In the genomic region with DNA sequence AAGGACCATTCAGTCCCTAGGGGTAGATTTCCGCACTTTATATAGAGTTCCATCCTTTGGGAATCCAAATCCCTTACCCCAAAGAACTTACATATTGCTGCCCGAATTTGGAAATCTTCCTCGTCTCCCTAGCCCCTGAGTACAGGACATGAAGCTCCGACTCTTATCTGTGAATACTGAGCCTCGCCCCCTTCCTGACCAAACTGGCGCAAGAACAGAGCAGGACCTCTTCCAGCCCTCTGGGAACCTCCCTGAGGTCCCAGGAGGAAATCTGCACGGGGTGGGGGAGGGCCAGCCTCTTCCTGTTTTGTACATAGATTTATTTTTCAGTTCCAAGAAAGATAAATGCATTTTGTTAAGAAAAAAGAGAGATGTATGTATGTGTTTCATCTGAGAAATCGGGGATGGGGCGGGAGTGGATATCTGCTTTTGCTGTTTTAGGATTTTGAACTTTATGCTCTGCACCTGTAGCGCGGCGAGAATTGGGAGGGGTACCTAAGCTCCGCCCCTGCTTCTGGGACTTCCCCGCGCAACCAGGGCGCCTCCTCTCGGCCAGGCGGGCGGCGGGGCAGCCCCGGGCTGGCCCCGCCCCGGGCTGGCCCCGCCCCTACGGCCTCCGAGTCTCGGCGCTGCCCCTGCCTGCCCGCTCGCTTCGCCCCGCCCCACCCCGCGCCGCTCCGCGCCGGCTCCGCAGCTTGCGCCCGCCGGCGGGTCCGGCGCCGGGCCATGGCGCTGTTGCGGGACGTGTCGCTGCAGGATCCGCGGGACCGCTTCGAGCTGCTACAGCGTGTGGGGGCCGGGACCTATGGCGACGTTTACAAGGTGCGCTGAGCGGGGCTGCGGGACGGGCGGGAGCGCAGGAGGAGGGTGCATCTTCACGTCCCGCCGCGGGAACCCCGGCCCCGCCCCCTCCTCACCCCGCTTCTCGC, we compare ENCODE assay signal across 8 mouse cellular contexts. TPM values are rescaled to one million over a fixed set of nuclear protein-coding genes. Genes with fewer than 3 reads are reported as not detected.
A peak's percentile ranks its signal among the peaks of the same experiment; 100 is the strongest.
DNase-seq lines count a peak whose midpoint lies in the region; ATAC-seq and TF ChIP-seq lines count a peak whose summit lies in the region.

TSS of gene Map4k2 (plus strand) at position 612 of the 929 bp plus-strand sequence.

- H3K36me3 ChIP-seq in embryonic facial prominence, embryonic 12.5 days, result peaks cover 55% of the 10 kb centered on the region
- peaks cover 62% of the 10 kb centered on the region for H3K36me3 ChIP-seq in limb, embryonic 14.5 days (ENCODE audit: control insufficient read depth, insufficient read depth, low read length)
- peaks cover 48% of the 10 kb centered on the region for H3K36me3 ChIP-seq in midbrain, embryonic 15.5 days (replicated peaks)

- H3K4me1 ChIP-seq in embryonic facial prominence, embryonic 12.5 days, result peaks cover 20% of the 10 kb centered on the region
- H3K4me1 ChIP-seq in limb, embryonic 14.5 days (ENCODE audit: control insufficient read depth, insufficient read depth, low read length), result peaks cover 16% of the 10 kb centered on the region
- peaks cover 27% of the 10 kb centered on the region for H3K4me1 ChIP-seq in midbrain, embryonic 15.5 days

- ATAC-seq in embryonic facial prominence, embryonic 12.5 days (ENCODE audit: insufficient number of reproducible peaks, insufficient read depth, low FRiP score, low TSS enrichment), result peak; percentile 52; the same call in 1 of the 2 replicates
- peak; percentile 84 for ATAC-seq in limb, embryonic 14.5 days (ENCODE audit: low FRiP score, low read depth)
- ATAC-seq in midbrain, embryonic 15.5 days (replicated peaks), result peak; percentile 32

- TF ChIP-seq POLR2A in limb, embryonic 14.5 days (IDR thresholded peaks at IDR 0.05; ENCODE audit: borderline replicate concordance, extremely low read depth, insufficient read depth, insufficient read length), result no peak

- peak within 1 kb of the TSS; percentile 65 for H3K4me3 ChIP-seq in embryonic facial prominence, embryonic 12.5 days
- H3K4me3 ChIP-seq in limb, embryonic 14.5 days (replicated peaks; ENCODE audit: low read length), result peak within 1 kb of the TSS; percentile 69
- peak within 1 kb of the TSS; percentile 47 for H3K4me3 ChIP-seq in midbrain, embryonic 15.5 days

- no peaks in the 10 kb centered on the region for H3K9me3 ChIP-seq in embryonic facial prominence, embryonic 12.5 days
- no peaks in the 10 kb centered on the region for H3K9me3 ChIP-seq in limb, embryonic 14.5 days (ENCODE audit: control insufficient read depth, low read length)
- no peaks in the 10 kb centered on the region for H3K9me3 ChIP-seq in midbrain, embryonic 15.5 days

- peak within 1 kb of the TSS; percentile 67 for H3K27ac ChIP-seq in embryonic facial prominence, embryonic 12.5 days
- H3K27ac ChIP-seq in limb, embryonic 14.5 days (replicated peaks; ENCODE audit: low read depth, low read length), result no peak within 1 kb of the TSS
- peak within 1 kb of the TSS; percentile 1; the same call in 1 of the 2 replicates for H3K27ac ChIP-seq in midbrain, embryonic 15.5 days

- H3K27me3 ChIP-seq in embryonic facial prominence, embryonic 12.5 days, result no peaks in the 10 kb centered on the region
- no peaks in the 10 kb centered on the region for H3K27me3 ChIP-seq in limb, embryonic 14.5 days (ENCODE audit: control insufficient read depth, insufficient read depth, low read length)
- H3K27me3 ChIP-seq in midbrain, embryonic 15.5 days (replicated peaks), result 0 out of 2 replicates have a peak, but pooled peaks cover 3% of the 10 kb centered on the region

- peak; percentile 87 for DNase-seq in 3134 (ENCODE audit: extremely low read depth, insufficient read length, low spot score)
- peak; percentile 94 for DNase-seq in adrenal gland, postnatal 25 days
- peak; percentile 81 for DNase-seq in heart, adult 8-10 months (ENCODE audit: low spot score)
- DNase-seq in kidney, adult 8-10 months, result peak; percentile 87 to 91
- peak; percentile 70 for DNase-seq in limb, embryonic 14.5 days (ENCODE audit: low spot score)
- peak; percentile 88 to 92 for DNase-seq in spleen, adult 18-20 months

- peak within 1 kb of the TSS; percentile 95 for H3K4me2 ChIP-seq in embryonic facial prominence, embryonic 12.5 days (replicated peaks)
- H3K4me2 ChIP-seq in limb, embryonic 14.5 days (replicated peaks; ENCODE audit: low read depth, low read length, severe bottlenecking), result peak within 1 kb of the TSS; percentile 91
- peak within 1 kb of the TSS; percentile 91 for H3K4me2 ChIP-seq in midbrain, embryonic 15.5 days

- WGBS in embryonic facial prominence, embryonic 12.5 days, result 7% methylated on average over 71 of the region's 72 CpGs
- WGBS in limb, embryonic 14.5 days, result 14% methylated on average over 34 of the region's 72 CpGs
- 7% methylated on average over 70 of the region's 72 CpGs for WGBS in midbrain, embryonic 15.5 days

- H3K9ac ChIP-seq in embryonic facial prominence, embryonic 12.5 days, result peak within 1 kb of the TSS; percentile 78
- H3K9ac ChIP-seq in limb, embryonic 14.5 days (ENCODE audit: low read depth, low read length, severe bottlenecking), result peak within 1 kb of the TSS; percentile 64
- H3K9ac ChIP-seq in midbrain, embryonic 15.5 days, result peak within 1 kb of the TSS; percentile 56

RNA-seq across cellular contexts. Expression of gene Map4k2, which starts in this region (rescaled TPM):
- total RNA-seq in adrenal gland, postnatal 25 days (2021), result 44.7 and 56.3 TPM in 2 replicates
- polyA plus RNA-seq in embryonic facial prominence, embryonic 12.5 days (2016; fragmentation: Nextera tagmentation; extraction: Ambion mirVana), result 15.6 and 16.8 TPM in 2 replicates
- 10 to 100 TPM; 33.4 to 44.4 (median 34.7) TPM for total RNA-seq in heart, adult 8-10 months (2022)
- polyA plus RNA-seq in limb, embryonic 14.5 days (2012; rRNA removed), result 90.4 and 122 TPM in 2 replicates
- polyA plus RNA-seq in limb, embryonic 14.5 days (2014; fragmentation: Nextera tagmentation; extraction: Ambion mirVana), result 8.8 and 10.5 TPM in 2 replicates
- 20.0 and 21.7 TPM in 2 replicates for polyA plus RNA-seq in midbrain, embryonic 15.5 days (2015; fragmentation: Nextera tagmentation; extraction: Ambion mirVana)

Comparison
In these comparisons a context has a peak if more than half of its experiments do, and no peak if none do; other contexts are left out.
1. ATAC-seq: peak in every context shown above with its lines; median percentile 84 in limb, embryonic 14.5 days; 52 in embryonic facial prominence, embryonic 12.5 days; 32 in midbrain, embryonic 15.5 days.